Mouse (Mus musculus): Measurements from ENCODE around the gene Sez6l. TPM values are rescaled to one million over a fixed set of nuclear protein-coding genes. Genes with fewer than 3 reads are reported as not detected.

The Sez6l gene
- total and polyA plus RNA-seq, 3 experiments = not detected

- Histone ChIP-seq H3K9ac (ENCODE audit: insufficient read depth, low read depth) (no peak overlapping the region), H3K4me1 (ENCODE audit: control insufficient read depth in 1 of 2, insufficient read depth in 2 of 2) (no peaks in the 10 kb centered on the region), H3K36me3 (replicated peaks in 1 of 2; ENCODE audit: control insufficient read depth in 1 of 2, insufficient read depth in 1 of 2, low read length in 1 of 2) (no peaks in the 10 kb centered on the region), H3K9me3 (replicated peaks; ENCODE audit: low read length) (peaks cover 88% of the 10 kb centered on the region), H3K27me3 (replicated peaks) (no peaks in the 10 kb centered on the region), H3K4me2 (ENCODE audit: insufficient read depth, low read depth, poor library complexity, severe bottlenecking) (no peak overlapping the region), H3K27ac (ENCODE audit: insufficient read depth, low read depth) (no peak overlapping the region), H3K79me2 (replicated peaks; ENCODE audit: control insufficient read depth, extremely low read depth, insufficient read depth, poor library complexity, severe bottlenecking) (no peaks in the 10 kb centered on the region), H3K4me3 (replicated peaks in 1 of 3; ENCODE audit: low read depth in 2 of 3, low read length in 2 of 3, poor library complexity in 1 of 3) (no peak overlapping the region)
- no peak for DNase-seq (ENCODE audit: extremely low read depth)
- dilution Hi-C loops (cut with MboI; ENCODE audit: extremely low pct_ligation_motif_present, extremely low pct_unique_long_range_greater_than_20kb, low sequenced_read_pairs) = no loop called here
- TF ChIP-seq MEF2A (IDR thresholded peaks at IDR 0.05; ENCODE audit: borderline replicate concordance, low read depth, low read length) (no peak), PAX5 (IDR thresholded peaks at IDR 0.05; ENCODE audit: low read length) (no peak), ZKSCAN1 (IDR thresholded peaks at IDR 0.05; ENCODE audit: borderline replicate concordance, low read depth, low read length) (no peak), RAD21 (IDR thresholded peaks at IDR 0.05; ENCODE audit: low read depth, low read length) (no peak), ELF1 (IDR thresholded peaks at IDR 0.05; ENCODE audit: low read depth, low read length) (no peak), CHD1 (IDR thresholded peaks at IDR 0.05; ENCODE audit: low read depth, low read length) (no peak), JUN (IDR thresholded peaks at IDR 0.05; ENCODE audit: insufficient read depth, low read depth, low read length) (no peak), SIN3A (IDR thresholded peaks at IDR 0.05; ENCODE audit: low read length) (no peak), NRF1 (IDR thresholded peaks at IDR 0.05; ENCODE audit: low read depth, low read length) (no peak)
- in situ Hi-C loops (cut with MboI; ENCODE audit: low pct_ligation_motif_present, low pct_unique_long_range_greater_than_20kb, low sequenced_read_pairs) = no loop called here
Measured at GRCm38 (mm10) chr5:112595701-112596632, 19.0 kb upstream of the Sez6l start.

- TF ChIP-seq PAX5 (IDR thresholded peaks at IDR 0.05; ENCODE audit: low read length) (no peak), ETS1 (conservative IDR thresholded peaks at IDR 0.05; ENCODE audit: low read depth, low read length) (no peak), MEF2A (IDR thresholded peaks at IDR 0.05; ENCODE audit: borderline replicate concordance, low read depth, low read length) (no peak), ZKSCAN1 (IDR thresholded peaks at IDR 0.05; ENCODE audit: borderline replicate concordance, low read depth, low read length) (no peak), MXI1 (IDR thresholded peaks at IDR 0.05; ENCODE audit: low read depth, low read length) (no peak), CHD1 (IDR thresholded peaks at IDR 0.05; ENCODE audit: low read depth, low read length) (no peak), USF1 (IDR thresholded peaks at IDR 0.05; ENCODE audit: low read depth, low read length) (no peak), ZMIZ1 (IDR thresholded peaks at IDR 0.05; ENCODE audit: low read depth, low read length) (no peak), CHD2 (IDR thresholded peaks at IDR 0.05; ENCODE audit: low read length) (no peak)
- in situ Hi-C loops (cut with MboI; ENCODE audit: low pct_ligation_motif_present, low pct_unique_long_range_greater_than_20kb, low sequenced_read_pairs) = no loop called here
- Histone ChIP-seq H3K79me2 (replicated peaks; ENCODE audit: control insufficient read depth, extremely low read depth, insufficient read depth, poor library complexity, severe bottlenecking) (no peaks in the 10 kb centered on the region), H3K27me3 (replicated peaks) (no peaks in the 10 kb centered on the region), H3K27ac (ENCODE audit: insufficient read depth, low read depth) (no peak overlapping the region), H3K9me3 (replicated peaks; ENCODE audit: low read length) (peaks cover 82% of the 10 kb centered on the region), H3K36me3 (replicated peaks in 1 of 2; ENCODE audit: control insufficient read depth in 1 of 2, insufficient read depth in 1 of 2, low read length in 1 of 2) (no peaks in the 10 kb centered on the region), H3K4me2 (ENCODE audit: insufficient read depth, low read depth, poor library complexity, severe bottlenecking) (no peak overlapping the region), H3K9ac (ENCODE audit: insufficient read depth, low read depth) (no peak overlapping the region), H3K4me1 (ENCODE audit: control insufficient read depth in 1 of 2, insufficient read depth in 2 of 2) (no peaks in the 10 kb centered on the region), H3K4me3 (replicated peaks in 1 of 3; ENCODE audit: low read depth in 2 of 3, low read length in 2 of 3, poor library complexity in 1 of 3) (no peak overlapping the region)
- no peak for DNase-seq (ENCODE audit: extremely low read depth)
- dilution Hi-C loops (cut with MboI; ENCODE audit: extremely low pct_ligation_motif_present, extremely low pct_unique_long_range_greater_than_20kb, low sequenced_read_pairs) = no loop called here
Measured at GRCm38 (mm10) chr5:112591706-112592105, 14.7 kb upstream of the Sez6l start.
